Mouse (Mus musculus) spleen, adult 12 weeks (tissue): ENCODE measurements around the gene Mad1l1.
"Not testable (repeated sequence)": the region's sequence is repeated elsewhere in the genome, so short reads cannot be mapped to it uniquely, and the experiment has no call there.

ENCODE experiments used
- DNase-seq: peaks from one replicate; pipeline ENCODE4 v3.0.0; 2022; ENCODE audit warnings: low spot score

Gene Mad1l1

DNA sequence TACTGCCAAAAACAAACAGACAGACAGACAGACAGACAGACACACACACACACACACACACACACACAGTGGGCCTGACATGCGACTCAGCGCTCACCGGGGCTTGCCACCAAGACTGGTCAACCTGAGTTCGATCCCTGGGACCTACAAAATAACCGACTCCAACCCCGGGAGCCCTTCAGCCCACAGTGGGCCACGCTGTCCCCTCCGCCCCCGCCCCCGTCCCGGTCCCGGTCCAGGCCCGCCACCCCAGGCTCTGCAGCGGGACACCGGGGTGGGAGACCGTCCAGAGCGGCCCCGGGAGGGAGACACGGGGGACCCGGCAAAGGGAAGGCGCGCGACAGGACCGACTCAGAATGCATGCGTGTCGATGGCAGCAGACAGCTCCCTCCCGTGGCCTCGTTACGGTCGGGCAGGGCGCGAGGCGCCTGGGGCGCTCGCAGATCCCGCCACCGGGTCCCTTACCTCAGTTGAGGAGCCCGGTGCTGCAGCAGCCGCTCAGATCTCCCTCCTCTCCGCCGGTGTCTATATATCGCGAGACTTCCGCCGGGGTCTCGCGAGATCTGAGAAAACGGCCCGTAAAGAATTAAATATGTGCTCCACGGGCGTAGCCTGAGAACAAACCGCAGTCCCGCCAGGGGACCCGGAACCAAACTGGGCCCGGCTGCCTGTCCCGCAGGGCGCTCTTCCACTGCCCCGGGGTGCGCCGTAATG, at the start of gene Mad1l1, which contains the start of gene Nudt1:
TSS of gene Mad1l1 (minus strand) at position 511 of the 714 bp plus-strand sequence.
TSS of gene Nudt1 (plus strand) at position 615 of the 714 bp plus-strand sequence.
- peak; percentile 91 for DNase-seq

DNA sequence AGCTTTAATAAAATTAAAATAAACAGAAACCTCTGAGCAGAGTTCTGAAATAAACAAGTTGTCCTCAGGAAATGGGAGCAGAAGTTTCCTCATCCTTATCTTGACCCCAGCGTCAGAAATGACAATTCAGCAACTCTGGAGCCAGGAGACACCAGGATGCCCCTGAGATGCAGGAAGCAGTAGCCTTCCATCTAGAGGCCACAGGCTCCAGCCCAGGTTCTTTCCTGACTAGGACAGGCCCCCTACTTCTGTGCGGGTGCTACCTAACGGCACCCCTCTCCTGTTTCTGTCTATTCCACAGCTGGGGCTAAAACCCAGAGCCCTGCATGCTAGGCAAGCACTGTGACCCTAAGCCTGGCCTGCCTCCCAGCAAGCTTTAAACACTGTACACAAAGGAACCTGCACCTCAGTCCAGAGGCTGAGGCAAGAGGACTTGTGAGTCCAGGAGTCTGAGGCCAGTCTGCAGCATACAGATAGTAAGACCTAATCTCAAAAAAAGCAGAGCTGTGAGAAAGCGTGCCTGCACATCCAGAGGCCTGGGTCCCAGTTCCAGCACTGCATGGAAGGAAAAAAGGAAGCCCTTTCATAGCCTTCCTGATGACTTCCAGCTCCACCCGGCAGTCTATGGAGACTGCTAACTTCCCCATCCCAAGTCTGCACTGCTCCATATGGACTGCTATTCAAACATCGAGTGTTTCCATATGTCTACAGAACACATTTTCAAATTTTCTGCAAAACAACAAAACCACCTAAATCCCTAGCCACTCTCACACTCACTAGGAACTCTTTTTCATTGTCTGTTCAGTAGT, 49.3 kb upstream of the Mad1l1 start:
- no peak for DNase-seq

DNA sequence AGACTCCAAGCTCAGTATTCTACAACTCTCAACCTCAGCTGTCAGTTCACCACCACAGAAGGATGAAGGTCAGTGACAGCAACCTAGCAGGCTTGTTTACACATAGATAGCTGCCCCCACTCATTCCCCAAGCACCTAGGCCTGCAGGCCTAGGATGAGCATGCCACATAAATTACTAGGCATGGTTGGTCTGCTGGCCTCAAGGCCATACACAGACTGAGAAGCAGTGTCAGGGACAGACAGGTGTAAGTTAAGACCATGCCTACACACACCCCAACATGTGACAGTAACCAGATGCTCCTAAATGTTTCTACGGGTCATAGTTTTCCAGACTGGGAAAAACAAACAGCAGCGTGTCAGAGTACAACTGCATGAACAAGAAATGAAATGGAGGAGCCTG, 48.1 kb upstream of the Mad1l1 start:
- no peak for DNase-seq

DNA sequence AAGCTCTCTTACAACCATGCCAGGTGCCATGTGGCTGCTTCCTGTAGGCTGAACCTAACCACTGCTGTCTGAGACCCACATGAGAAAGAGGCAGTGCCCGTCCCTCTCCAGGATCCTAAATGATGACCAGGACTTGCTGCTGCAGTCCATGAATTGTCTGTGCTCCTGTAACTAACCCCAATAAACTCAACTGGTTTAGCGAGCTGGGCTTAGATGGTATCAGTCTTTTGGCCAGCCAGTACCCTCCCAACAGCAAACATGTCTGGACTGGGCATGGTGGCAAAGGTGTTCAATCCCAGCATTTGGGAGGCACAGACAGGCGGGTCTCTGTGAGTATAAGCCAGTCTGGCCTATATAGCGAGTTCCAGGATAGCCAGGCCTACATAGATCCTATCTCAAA, 47.6 kb upstream of the Mad1l1 start:
- no peak for DNase-seq

DNA sequence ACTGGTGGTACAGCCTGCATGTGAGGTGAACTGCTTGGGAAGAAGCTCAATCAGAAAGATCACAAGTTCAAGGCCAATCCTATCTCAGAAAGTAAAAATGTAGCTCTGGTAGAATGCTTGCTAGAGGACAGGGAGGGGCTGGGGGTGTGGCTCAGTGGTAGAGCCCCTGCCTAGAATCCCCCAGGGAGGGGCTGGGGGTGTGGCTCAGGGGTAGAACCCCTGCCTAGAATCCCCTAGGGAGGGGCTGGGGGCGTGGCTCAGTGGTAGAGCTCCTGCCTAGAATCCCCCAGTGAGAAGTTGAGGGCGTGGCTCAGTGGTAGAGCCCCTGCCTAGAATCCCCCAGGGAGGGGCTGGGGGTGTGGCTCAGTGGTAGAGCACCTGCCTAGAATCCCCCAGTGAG, 46.8 kb upstream of the Mad1l1 start:
- not testable (repeated sequence) for DNase-seq

DNA sequence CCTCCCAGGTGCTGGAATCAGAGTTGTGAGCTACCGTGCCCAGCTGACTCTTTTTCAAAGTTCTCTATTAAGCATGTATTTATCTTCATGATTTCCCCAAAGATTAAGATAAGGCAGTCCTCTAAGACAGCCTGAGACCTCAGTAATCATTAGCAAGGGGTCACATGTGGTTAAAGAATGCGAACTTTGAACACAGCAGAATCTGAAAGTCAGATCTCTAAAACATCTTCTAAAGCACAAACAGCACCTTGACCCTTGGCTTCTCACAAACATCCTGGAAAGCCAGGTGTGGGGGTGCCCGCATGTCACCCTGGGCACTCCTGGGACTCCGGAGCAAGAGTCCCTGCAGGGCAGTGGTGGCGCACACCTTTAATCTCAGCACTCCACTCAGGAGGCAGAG, 43.1 kb upstream of the Mad1l1 start:
- DNase-seq, result no peak

DNA sequence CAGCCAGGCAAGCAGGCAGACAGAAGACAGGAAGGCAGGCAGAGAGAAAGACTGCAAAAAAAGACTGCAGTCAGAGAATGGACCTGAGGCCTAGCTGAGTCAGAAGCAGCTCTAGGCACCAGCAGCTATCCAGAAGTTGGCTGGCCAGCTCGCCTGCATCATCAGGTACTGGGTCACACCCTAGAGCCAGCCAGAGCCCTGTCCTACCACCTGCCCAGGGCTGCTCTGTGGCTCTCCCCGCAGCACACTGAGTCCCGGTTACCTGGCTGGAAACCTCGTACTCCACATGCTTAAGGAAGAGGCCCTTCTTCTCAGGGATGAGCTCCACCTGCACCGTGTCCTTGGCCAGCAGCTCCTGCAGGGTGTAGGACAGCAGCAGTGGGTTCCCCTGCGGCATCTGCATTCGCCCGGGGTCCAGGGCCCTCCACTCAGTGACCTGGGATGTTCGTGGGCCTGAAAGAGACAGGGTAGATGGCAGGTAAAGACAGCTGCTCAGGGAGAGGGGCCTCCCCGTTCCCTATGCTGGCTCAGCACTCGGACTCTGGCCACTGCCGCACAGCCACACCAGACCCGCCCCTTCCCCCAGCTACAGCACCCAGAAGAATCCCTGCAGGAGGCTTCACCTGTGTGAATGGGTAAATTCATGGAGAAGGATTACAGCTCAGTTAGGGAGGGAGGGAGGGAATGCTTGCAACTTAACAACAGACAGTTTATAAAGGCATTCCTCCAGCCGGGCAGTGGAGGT, 38.8 kb upstream of the Mad1l1 start:
- DNase-seq, result no peak

DNA sequence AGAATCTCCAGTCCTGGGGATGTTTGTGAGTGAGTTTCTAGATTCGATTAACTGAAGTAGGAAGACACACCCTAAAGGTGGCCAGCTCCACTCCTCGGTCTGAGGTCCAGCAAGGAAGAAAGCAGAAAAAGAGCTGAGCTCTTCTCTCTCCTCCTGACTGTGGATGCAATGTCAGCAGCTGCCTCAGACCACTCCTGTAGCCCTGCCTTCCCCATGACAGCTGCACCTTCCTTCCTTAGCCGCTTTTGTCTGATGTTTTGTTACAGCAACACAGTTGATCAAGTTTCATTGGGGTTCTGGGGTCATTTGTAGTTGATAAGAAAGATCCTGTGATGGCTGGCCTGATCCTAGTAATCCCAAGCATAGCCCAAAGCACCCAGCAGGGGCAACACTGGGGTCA, 36.1 kb upstream of the Mad1l1 start:
- no peak for DNase-seq

DNA sequence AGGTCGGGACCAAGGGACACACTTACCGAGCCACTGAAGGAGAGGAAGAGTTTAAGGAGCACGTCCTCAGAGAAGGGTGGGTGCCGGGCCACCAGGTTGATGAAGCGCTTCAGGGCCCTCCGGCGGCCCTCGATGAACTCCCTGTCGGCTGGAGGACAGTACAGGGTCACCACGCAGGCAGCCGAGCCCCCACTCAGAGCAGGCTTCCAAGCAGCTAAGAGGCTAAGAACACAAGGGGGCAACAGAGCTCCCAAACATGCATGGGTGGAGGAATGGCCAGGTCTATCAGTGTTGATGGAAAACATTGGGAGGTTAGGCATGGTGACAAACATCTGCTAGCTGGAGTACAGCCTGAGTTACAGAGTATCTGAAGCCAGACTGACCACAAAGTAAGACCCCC, 34.6 kb upstream of the Mad1l1 start:
- DNase-seq, result no peak

DNA sequence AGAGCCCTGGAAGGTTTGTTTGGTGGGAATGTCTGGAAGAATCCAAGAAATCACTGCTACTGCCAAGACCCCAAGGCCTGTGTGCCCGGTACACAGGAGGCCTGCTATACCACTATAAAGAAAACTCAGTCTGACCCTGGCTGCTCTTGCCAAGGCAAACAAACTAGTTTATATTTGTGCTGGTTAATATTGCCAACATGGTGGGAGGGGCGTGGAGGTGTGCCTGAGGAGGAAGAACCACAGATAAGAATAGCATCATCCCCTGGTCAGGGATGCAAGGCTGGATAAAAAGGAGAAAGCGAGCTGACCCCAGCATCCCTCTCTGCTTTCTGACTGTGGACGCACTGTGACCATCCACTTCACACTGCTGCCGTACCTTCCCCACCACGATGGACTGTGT, 31.0 kb upstream of the Mad1l1 start:
- no peak for DNase-seq

DNA sequence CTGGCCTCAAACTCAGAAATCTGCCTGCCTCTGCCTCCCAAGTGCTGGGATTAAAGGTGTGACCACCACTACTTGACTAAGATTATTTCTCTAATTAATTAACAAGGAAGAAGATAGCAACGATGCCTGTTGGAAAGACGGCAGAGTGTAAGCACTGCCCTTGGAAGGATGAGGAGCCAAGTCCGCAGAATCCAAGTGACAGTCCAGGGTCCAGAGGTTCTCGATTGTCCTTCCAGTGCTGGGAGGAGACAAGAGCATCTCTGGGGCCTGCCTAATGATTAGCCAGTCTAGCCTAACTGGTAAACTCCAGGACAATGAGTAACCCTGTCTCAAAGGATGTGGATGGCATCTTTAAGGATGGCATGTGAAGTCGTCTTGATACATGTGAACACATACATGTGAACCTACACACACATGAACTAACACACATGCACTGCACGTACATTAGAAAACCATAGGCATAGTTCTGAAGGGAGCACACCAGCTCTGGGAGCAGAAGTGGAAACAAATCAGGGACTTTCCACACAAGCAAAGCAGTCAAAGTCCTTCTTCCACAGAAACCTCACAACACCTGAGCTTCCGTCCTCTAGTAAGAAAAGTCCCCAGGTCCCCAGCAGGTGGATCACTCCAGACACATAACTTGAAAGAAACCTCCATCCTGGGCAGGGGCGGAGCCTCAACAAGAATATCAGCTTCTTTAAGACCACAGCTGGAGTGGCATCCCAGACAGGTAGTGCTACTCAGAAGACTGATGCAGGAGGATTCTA, 29.6 kb upstream of the Mad1l1 start:
- DNase-seq, result no peak

DNA sequence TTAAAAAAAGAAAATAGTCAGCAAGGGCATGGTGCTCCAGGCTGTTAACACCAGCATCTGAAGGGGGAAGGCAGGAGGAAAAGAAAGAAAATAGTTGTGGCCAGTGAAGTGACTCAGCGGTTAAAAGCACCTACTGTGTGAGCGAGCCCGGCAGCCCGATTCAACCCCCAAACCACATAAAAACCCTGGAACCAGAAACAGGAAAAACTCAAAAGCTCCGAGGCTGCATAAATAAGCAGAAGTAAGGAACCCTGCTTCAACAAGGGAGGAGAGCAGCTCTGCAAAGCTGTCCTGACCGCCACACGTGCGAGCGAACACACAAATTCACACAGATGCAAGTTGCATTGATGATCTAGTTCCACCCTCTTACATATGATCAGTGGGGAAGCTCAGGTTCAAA, 28.5 kb upstream of the Mad1l1 start:
- no peak for DNase-seq

DNA sequence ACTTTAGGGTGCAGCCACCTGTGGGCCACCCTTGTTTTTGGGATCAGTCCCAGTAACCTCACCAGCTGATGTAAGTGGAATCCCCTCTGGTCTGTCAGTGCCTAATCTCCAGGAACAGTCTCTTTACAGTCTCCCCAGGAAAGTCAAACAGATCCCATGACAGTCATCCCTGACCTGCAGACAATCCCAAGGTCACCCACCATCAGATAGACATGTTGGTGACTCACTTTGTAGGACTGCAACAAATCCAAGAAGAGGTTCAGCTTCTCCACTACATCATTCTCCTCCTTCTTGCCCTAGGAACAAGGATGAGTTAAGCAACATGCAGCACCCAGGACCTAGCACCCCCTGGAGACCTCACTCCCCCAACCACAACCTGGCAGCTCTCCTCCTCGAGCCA, 24.7 kb upstream of the Mad1l1 start:
- DNase-seq, result no peak

DNA sequence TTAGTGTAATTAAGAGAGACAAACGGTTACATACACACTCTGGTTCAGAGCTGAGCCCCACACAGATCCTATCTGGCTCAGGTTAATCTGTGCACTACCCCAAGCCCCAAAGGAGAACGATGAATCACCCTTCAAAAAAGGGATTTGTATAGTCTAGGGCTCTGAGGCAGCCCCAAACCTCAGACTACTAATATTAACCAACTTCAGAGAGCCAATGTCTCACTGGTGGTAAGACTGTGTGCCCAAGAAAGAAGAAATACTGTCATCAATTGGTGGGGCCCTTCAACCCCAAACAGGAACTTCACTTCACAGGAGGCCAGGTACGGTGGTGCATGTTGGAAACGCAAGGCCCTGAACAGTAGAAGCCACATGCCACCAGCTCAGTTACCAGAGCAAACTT, 23.9 kb upstream of the Mad1l1 start:
- DNase-seq, result no peak

DNA sequence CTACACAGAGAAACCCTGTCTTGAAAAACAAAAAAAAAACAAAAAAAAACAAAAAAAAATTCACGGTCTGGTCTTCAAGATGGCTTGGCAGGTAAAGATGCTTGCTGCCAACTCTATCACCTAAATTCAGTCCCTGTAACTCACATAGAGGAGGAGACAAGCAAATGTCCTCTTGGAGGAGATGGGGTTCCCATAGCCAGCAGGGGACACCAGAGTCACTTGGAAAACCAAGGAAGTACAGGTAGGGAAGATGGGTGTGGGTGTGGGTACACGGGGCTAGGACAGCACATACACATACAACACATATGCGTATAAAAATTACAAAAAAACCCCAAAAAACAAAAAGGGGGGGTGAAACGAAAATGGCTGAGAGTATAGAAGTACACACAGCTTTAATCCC, 21.5 kb upstream of the Mad1l1 start:
- no peak for DNase-seq

DNA sequence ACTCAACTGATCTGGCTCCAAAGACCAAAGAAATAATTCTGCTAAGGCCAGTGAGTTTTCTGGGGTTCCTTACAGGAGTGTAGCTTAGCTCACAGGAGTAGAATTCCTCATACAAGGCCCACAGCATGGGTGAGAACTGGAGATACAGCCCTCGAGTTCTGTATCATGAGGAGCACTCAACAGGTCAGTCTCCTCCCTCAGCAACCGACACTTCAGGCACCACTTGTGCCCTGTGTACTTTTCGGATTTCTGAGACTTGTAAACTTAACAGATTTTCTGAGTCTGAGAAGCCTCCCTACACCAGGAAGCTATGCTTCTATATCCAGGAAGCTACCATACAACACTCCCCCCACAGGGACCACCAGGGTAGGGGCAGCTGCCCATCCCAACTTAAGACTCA, 18.5 kb upstream of the Mad1l1 start:
- DNase-seq, result no peak

DNA sequence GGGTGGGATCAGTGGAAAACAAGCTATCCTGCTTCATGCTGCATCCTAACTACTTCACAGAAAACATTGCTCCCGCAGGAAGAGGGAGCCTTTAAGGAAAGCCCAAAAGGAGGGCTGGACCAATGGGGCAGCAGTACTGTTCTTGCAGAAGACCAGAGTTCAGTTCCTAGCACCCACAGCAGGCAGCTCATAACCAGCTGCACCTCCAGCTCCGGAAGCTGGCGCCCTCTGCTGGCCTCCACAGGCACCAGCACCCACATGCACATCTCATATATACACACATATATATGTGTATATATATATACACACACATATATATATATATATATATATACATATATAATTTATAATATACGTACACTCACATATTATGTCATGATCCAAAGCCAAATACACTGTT, 17.4 kb upstream of the Mad1l1 start:
- no peak for DNase-seq

DNA sequence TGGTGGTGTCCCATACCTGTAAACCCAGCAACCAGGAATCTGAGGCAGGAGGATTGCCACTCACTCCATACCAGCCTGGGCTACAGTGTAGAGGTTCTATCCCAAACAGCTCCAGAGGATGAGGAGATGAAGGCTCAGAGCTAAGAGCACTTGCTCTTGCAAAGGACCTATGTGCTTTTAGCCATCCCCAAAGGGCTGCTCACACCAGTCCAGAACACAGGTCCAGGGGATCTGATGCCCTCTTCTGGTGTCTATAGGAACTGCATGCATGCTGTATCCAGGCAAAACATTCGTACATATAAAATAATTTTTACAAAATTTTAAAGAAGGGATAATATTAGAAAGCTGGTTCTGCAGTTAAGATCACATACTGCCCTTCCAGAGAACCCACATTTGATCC, 15.3 kb upstream of the Mad1l1 start:
- peak; percentile 32 for DNase-seq

DNA sequence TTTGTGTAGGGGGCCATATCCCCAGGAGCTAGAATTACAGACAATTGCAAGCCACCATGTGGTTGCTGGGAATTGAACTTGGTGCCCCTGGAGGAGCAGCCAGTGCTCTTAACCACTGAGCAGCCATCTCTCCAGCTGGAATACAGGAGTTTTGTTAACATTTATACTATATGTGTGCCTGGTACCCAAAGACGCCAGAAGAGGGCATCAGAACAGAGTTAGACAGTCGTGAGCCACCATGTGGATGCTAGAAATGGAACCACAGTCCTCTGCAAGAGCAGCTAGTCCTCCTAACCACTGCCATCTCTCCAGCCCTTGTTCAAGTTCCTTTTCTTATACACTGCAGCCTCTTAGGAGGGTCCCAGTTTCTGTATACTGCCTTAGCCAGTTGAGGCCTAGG, 12.3 kb upstream of the Mad1l1 start:
- DNase-seq, result no peak

DNA sequence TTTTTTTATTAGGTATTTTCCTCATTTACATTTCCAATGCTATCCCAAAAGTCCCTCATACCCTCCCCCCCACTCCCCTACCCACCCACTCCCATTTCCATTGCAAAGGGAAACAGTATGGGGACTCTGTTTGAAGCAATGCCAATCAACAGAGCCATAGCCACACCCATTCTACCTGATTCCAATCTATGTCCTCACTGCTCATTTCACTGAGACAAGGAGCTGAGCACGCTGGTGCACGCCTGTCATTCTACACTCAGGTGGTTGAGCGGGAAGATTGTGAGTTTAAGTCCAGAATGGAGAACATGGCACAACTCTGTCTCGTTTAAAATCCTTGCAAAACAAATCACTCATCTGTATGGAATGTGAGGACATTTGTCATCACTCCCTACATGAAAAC, 11.2 kb upstream of the Mad1l1 start:
- DNase-seq, result no peak

DNA sequence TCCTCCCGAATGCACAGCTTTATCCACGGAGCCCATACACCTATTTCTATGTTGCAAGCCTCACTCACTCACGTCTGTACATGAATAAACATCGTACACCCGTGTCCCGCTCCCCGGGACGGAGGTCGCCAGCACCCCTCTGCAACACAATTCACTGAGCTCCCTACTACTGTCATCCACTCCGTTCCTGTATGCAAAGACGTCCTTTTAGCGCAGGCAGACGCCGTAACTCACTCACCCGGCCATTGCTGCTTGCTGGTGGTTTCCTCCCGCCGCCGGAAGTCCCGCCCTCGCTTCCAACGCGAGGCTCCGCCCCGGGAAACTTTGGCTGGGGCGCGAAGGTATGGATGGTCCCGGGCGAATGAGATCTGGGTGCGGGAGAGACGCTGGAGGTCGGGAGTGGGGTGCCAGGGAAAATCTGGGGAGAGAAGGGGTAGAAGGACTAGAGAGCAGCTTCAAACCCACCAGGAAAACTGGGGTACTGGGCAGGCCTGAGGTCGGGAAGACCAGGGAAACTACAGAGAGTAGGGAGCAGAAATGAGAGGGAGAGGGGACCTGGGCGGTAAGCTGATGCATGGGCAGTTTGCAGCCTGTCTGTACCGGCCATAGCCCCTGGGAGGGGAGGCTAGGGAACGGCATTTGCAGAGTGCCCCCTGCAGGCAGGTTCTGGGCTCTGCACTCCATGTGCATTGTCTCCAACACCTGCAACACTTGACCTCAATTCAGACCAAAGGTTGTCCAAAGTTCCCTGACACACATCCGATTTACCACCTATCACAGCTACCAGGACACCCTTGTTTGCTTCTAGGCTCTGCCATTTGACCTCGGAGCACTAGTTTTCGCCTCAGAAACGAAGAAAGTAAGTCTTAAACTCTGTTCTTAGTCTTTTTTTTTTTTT, 10.5 kb upstream of the Mad1l1 start, which contains the start of gene Mrm2:
TSS of gene Mrm2 (minus strand) at position 284 of the 898 bp plus-strand sequence.
- DNase-seq, result peak; percentile 80
